Mouse (Mus musculus): Measurements from ENCODE around the gene Lamc1. TPM values are rescaled to one million over a fixed set of nuclear protein-coding genes. Genes with fewer than 3 reads are reported as not detected.
"Not testable (repeated sequence)": the region's sequence is repeated elsewhere in the genome, so short reads cannot be mapped to it uniquely, and the experiment has no call there.

The Lamc1 gene
- polyA plus RNA-seq, 1 experiment: 13.0 TPM

GRCm38 (mm10) chr1:153312992-153313391 lies 19.6 kb downstream of the Lamc1 start:
- H3K27me3 ChIP-seq (ENCODE audit: control insufficient read depth, insufficient read depth, low read length): no peaks in the 10 kb centered on the region
- peaks cover 11% of the 10 kb centered on the region; the same call in 1 of the 2 replicates for H3K4me1 ChIP-seq (ENCODE audit: control insufficient read depth, insufficient read depth, insufficient read length)
- no peak for DNase-seq (ENCODE audit: low read depth in 1 of 2, low spot score in 2 of 2)
- 85% methylated on average over 5 of the region's 5 CpGs for WGBS
- no peaks in the 10 kb centered on the region for H3K36me3 ChIP-seq (ENCODE audit: control insufficient read depth, insufficient read depth, low read length)
- H3K27ac ChIP-seq (ENCODE audit: insufficient read depth, low read length): no peak overlapping the region
- TF ChIP-seq POLR2A (IDR thresholded peaks at IDR 0.05; ENCODE audit: low read depth, low read length) (no peak), CTCF (IDR thresholded peaks at IDR 0.05; ENCODE audit: extremely low read depth, insufficient read depth, insufficient read length, insufficient replicate concordance) (no peak)
- H3K4me3 ChIP-seq (ENCODE audit: extremely low read depth, insufficient read depth, insufficient read length): no peak overlapping the region

GRCm38 (mm10) chr1:153310190-153310589 lies 22.4 kb downstream of the Lamc1 start:
- no peak for TF ChIP-seq POLR2A (IDR thresholded peaks at IDR 0.05; ENCODE audit: low read depth, low read length)
- no peak for TF ChIP-seq CTCF (IDR thresholded peaks at IDR 0.05; ENCODE audit: extremely low read depth, insufficient read depth, insufficient read length, insufficient replicate concordance)
- DNase-seq (ENCODE audit: low read depth in 1 of 2, low spot score in 2 of 2): no peak
- Histone ChIP-seq H3K27ac (ENCODE audit: insufficient read depth, low read length) (no peak overlapping the region), H3K4me1 (ENCODE audit: control insufficient read depth, insufficient read depth, insufficient read length) (peaks cover 18% of the 10 kb centered on the region; the same call in 1 of the 2 replicates), H3K4me3 (ENCODE audit: extremely low read depth, insufficient read depth, insufficient read length) (no peak overlapping the region), H3K36me3 (ENCODE audit: control insufficient read depth, insufficient read depth, low read length) (no peaks in the 10 kb centered on the region), H3K27me3 (ENCODE audit: control insufficient read depth, insufficient read depth, low read length) (no peaks in the 10 kb centered on the region)
- WGBS: 82% methylated on average over 5 of the region's 5 CpGs

GRCm38 (mm10) chr1:153309310-153309709 lies 23.3 kb downstream of the Lamc1 start:
- 88% methylated on average over 4 of the region's 4 CpGs for WGBS
- no peak overlapping the region for H3K27ac ChIP-seq (ENCODE audit: insufficient read depth, low read length)
- DNase-seq (ENCODE audit: low read depth in 1 of 2, low spot score in 2 of 2): no peak

GRCm38 (mm10) chr1:153308915-153309296 lies 23.7 kb downstream of the Lamc1 start:
- Histone ChIP-seq H3K27me3 (ENCODE audit: control insufficient read depth, insufficient read depth, low read length) (no peaks in the 10 kb centered on the region), H3K4me1 (ENCODE audit: control insufficient read depth, insufficient read depth, insufficient read length) (peaks cover 20% of the 10 kb centered on the region; the same call in 1 of the 2 replicates), H3K36me3 (ENCODE audit: control insufficient read depth, insufficient read depth, low read length) (no peaks in the 10 kb centered on the region), H3K4me3 (ENCODE audit: extremely low read depth, insufficient read depth, insufficient read length) (no peak overlapping the region), H3K27ac (ENCODE audit: insufficient read depth, low read length) (peak overlapping the region; percentile 65)
- peak in 1 of 2 experiments; percentile 31 for DNase-seq (ENCODE audit: low read depth in 1 of 2, low spot score in 2 of 2)
- 24% methylated on average over 10 of the region's 10 CpGs for WGBS
- TF ChIP-seq CTCF (IDR thresholded peaks at IDR 0.05; ENCODE audit: extremely low read depth, insufficient read depth, insufficient read length, insufficient replicate concordance) (no peak), POLR2A (IDR thresholded peaks at IDR 0.05; ENCODE audit: low read depth, low read length) (no peak)

More at GRCm38 (mm10) chr1:153309310-153309709, 23.3 kb downstream of the Lamc1 start:
- Histone ChIP-seq H3K4me1 (ENCODE audit: control insufficient read depth, insufficient read depth, insufficient read length) (peaks cover 18% of the 10 kb centered on the region; the same call in 1 of the 2 replicates), H3K27me3 (ENCODE audit: control insufficient read depth, insufficient read depth, low read length) (no peaks in the 10 kb centered on the region), H3K4me3 (ENCODE audit: extremely low read depth, insufficient read depth, insufficient read length) (no peak overlapping the region), H3K36me3 (ENCODE audit: control insufficient read depth, insufficient read depth, low read length) (no peaks in the 10 kb centered on the region)
- TF ChIP-seq CTCF (IDR thresholded peaks at IDR 0.05; ENCODE audit: extremely low read depth, insufficient read depth, insufficient read length, insufficient replicate concordance) (no peak), POLR2A (IDR thresholded peaks at IDR 0.05; ENCODE audit: low read depth, low read length) (no peak)

- no peak for TF ChIP-seq CTCF (IDR thresholded peaks at IDR 0.05; ENCODE audit: extremely low read depth, insufficient read depth, insufficient read length, insufficient replicate concordance)
- TF ChIP-seq POLR2A (IDR thresholded peaks at IDR 0.05; ENCODE audit: low read depth, low read length): no peak
- Histone ChIP-seq H3K36me3 (ENCODE audit: control insufficient read depth, insufficient read depth, low read length) (no peaks in the 10 kb centered on the region), H3K4me3 (ENCODE audit: extremely low read depth, insufficient read depth, insufficient read length) (no peak overlapping the region), H3K27ac (ENCODE audit: insufficient read depth, low read length) (peak overlapping the region; percentile 65), H3K27me3 (ENCODE audit: control insufficient read depth, insufficient read depth, low read length) (no peaks in the 10 kb centered on the region), H3K4me1 (ENCODE audit: control insufficient read depth, insufficient read depth, insufficient read length) (peaks cover 20% of the 10 kb centered on the region; the same call in 1 of the 2 replicates)
- DNase-seq (ENCODE audit: low read depth in 1 of 2, low spot score in 2 of 2): no peak
- 75% methylated on average over 9 of the region's 9 CpGs for WGBS
Measured at GRCm38 (mm10) chr1:153308179-153308914, 24.2 kb downstream of the Lamc1 start.

GRCm38 (mm10) chr1:153307509-153308178 lies 24.9 kb downstream of the Lamc1 start:
- H3K27ac ChIP-seq (ENCODE audit: insufficient read depth, low read length): peak overlapping the region; percentile 65
- peaks cover 20% of the 10 kb centered on the region; the same call in 1 of the 2 replicates for H3K4me1 ChIP-seq (ENCODE audit: control insufficient read depth, insufficient read depth, insufficient read length)
- no peaks in the 10 kb centered on the region for H3K27me3 ChIP-seq (ENCODE audit: control insufficient read depth, insufficient read depth, low read length)
- TF ChIP-seq CTCF (IDR thresholded peaks at IDR 0.05; ENCODE audit: extremely low read depth, insufficient read depth, insufficient read length, insufficient replicate concordance) (no peak), POLR2A (IDR thresholded peaks at IDR 0.05; ENCODE audit: low read depth, low read length) (no peak)
- no peak overlapping the region for H3K4me3 ChIP-seq (ENCODE audit: extremely low read depth, insufficient read depth, insufficient read length)
- 76% methylated on average over 12 of the region's 12 CpGs for WGBS
- no peak for DNase-seq (ENCODE audit: low read depth in 1 of 2, low spot score in 2 of 2)
- no peaks in the 10 kb centered on the region for H3K36me3 ChIP-seq (ENCODE audit: control insufficient read depth, insufficient read depth, low read length)

GRCm38 (mm10) chr1:153305728-153306127 lies 26.9 kb downstream of the Lamc1 start:
- H3K27ac ChIP-seq (ENCODE audit: insufficient read depth, low read length); H3K27me3 ChIP-seq (ENCODE audit: control insufficient read depth, insufficient read depth, low read length); DNase-seq (ENCODE audit: low read depth in 1 of 2, low spot score in 2 of 2); H3K36me3 ChIP-seq (ENCODE audit: control insufficient read depth, insufficient read depth, low read length); H3K4me3 ChIP-seq (ENCODE audit: extremely low read depth, insufficient read depth, insufficient read length): not testable (repeated sequence)
- H3K4me1 ChIP-seq (ENCODE audit: control insufficient read depth, insufficient read depth, insufficient read length): peaks cover 20% of the 10 kb centered on the region; the same call in 1 of the 2 replicates
- 74% methylated on average over 9 of the region's 9 CpGs for WGBS

- 94% methylated on average over 22 of the region's 22 CpGs for WGBS
- H3K4me1 ChIP-seq (ENCODE audit: control insufficient read depth, insufficient read depth, insufficient read length): peaks cover 20% of the 10 kb centered on the region; the same call in 1 of the 2 replicates
- H3K4me3 ChIP-seq (ENCODE audit: extremely low read depth, insufficient read depth, insufficient read length); H3K27ac ChIP-seq (ENCODE audit: insufficient read depth, low read length); H3K36me3 ChIP-seq (ENCODE audit: control insufficient read depth, insufficient read depth, low read length); DNase-seq (ENCODE audit: low read depth in 1 of 2, low spot score in 2 of 2); H3K27me3 ChIP-seq (ENCODE audit: control insufficient read depth, insufficient read depth, low read length): not testable (repeated sequence)
Measured at GRCm38 (mm10) chr1:153305249-153305648, 27.3 kb downstream of the Lamc1 start.

GRCm38 (mm10) chr1:153299436-153299835 lies 33.1 kb downstream of the Lamc1 start:
- peak overlapping the region; percentile 54; the same call in 1 of the 2 replicates for H3K27ac ChIP-seq (ENCODE audit: insufficient read depth, low read length)
- DNase-seq (ENCODE audit: low read depth in 1 of 2, low spot score in 2 of 2): peak; percentile 26 to 54
- 17% methylated on average over 5 of the region's 5 CpGs for WGBS
- not testable (repeated sequence) for H3K4me1 ChIP-seq (ENCODE audit: control insufficient read depth, insufficient read depth, insufficient read length); H3K4me3 ChIP-seq (ENCODE audit: extremely low read depth, insufficient read depth, insufficient read length); H3K36me3 ChIP-seq (ENCODE audit: control insufficient read depth, insufficient read depth, low read length); H3K27me3 ChIP-seq (ENCODE audit: control insufficient read depth, insufficient read depth, low read length)

All from spleen, adult 2 months (tissue).